10 mouse cellular contexts compared by ENCODE assay signal in the genomic region with DNA sequence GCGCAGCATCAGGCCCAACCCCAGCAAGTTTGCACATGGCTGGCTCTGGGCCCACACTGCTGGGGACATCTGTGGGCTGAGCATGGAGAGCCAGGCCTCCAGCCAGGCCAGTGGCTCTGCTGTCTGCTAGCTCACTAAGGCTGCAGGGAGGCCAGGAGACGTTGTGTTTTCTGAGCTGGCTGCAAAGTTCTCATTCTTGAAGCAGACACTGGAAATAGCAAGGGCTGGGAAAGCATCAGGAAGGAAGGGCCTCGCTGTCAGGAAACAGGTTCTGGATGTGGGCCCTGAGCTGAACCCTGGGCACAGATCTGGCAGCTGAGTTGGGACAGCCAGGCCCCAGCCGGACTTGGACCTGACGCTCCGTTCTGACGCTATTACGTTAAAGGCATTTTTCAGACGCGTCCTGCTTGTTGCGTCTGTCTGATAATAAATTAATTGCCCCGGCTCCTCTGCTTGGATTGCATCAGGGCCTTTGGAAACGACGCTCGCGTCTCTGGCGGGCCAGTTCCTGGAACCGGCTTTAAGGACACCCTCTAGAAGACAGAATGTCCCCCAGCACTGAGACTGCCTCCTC. TPM values are rescaled to one million over a fixed set of nuclear protein-coding genes. Genes with fewer than 3 reads are reported as not detected.
A peak's percentile ranks its signal among the peaks of the same experiment; 100 is the strongest.
DNase-seq lines count a peak whose midpoint lies in the region; ATAC-seq and TF ChIP-seq lines count a peak whose summit lies in the region.
"Had no signal": no experiment of that assay in that cellular context is flagged by ENCODE, and none has a peak within 500 bp of the region (broad histone marks: within the 10 kb centered on the region; RNA-seq: fewer than 3 reads in every experiment).

No protein-coding gene starts in this region.

- no peak overlapping the region for H3K4me2 ChIP-seq in intestine, embryonic 14.5 days (ENCODE audit: low read length)
- H3K4me2 ChIP-seq in lung, embryonic 14.5 days, result no peak overlapping the region
- H3K4me2 ChIP-seq: midbrain, embryonic 12.5 days had no signal

- no peak overlapping the region for H3K4me3 ChIP-seq in left cerebral cortex, adult 2 months
- H3K4me3 ChIP-seq in gastrocnemius, adult 2 months, result peak overlapping the region; percentile 50
- no peak overlapping the region for H3K4me3 ChIP-seq in intestine, embryonic 14.5 days (ENCODE audit: low read depth, low read length)
- no peak overlapping the region for H3K4me3 ChIP-seq in lung, embryonic 14.5 days (ENCODE audit: low read depth, low read length)
- H3K4me3 ChIP-seq: midbrain, embryonic 12.5 days had no signal

- H3K9ac ChIP-seq in intestine, embryonic 14.5 days (ENCODE audit: low read length), result no peak overlapping the region
- no peak overlapping the region for H3K9ac ChIP-seq in lung, embryonic 14.5 days
- H3K9ac ChIP-seq: midbrain, embryonic 12.5 days had no signal

- H3K9me3 ChIP-seq in intestine, embryonic 14.5 days (ENCODE audit: control insufficient read depth, low read length), result no peaks in the 10 kb centered on the region
- no peaks in the 10 kb centered on the region for H3K9me3 ChIP-seq in lung, embryonic 14.5 days (ENCODE audit: low read depth, low read length)
- H3K9me3 ChIP-seq: midbrain, embryonic 12.5 days had no signal

- 14% methylated on average over 18 of the region's 18 CpGs for WGBS in intestine, embryonic 14.5 days
- WGBS in lung, embryonic 14.5 days, result 30% methylated on average over 18 of the region's 18 CpGs

- H3K27me3 ChIP-seq in intestine, embryonic 14.5 days (replicated peaks; ENCODE audit: control insufficient read depth, insufficient read depth, low read length), result no peaks in the 10 kb centered on the region
- H3K27me3 ChIP-seq in lung, embryonic 14.5 days (ENCODE audit: insufficient read depth, low read length), result no peaks in the 10 kb centered on the region
- H3K27me3 ChIP-seq: midbrain, embryonic 12.5 days had no signal

- intact Hi-C loops in left cerebral cortex, adult 2 months (cut with DNase I), result no loop called here
- intact Hi-C loops in gastrocnemius, adult 2 months (cut with DNase I), result loop anchor here (5.0 kb wide), 1 partner anchor 119 kb away; no protein-coding TSS in a partner anchor

- peaks cover 29% of the 10 kb centered on the region for H3K4me1 ChIP-seq in intestine, embryonic 14.5 days (replicated peaks; ENCODE audit: control insufficient read depth, insufficient read depth, low read length)
- H3K4me1 ChIP-seq in lung, embryonic 14.5 days (ENCODE audit: insufficient read depth), result peaks cover 38% of the 10 kb centered on the region
- H3K4me1 ChIP-seq: midbrain, embryonic 12.5 days had no signal

- TF ChIP-seq CTCF in left cerebral cortex, adult 2 months (IDR thresholded peaks at IDR 0.05), result no peak
- TF ChIP-seq CTCF in gastrocnemius, adult 2 months (IDR thresholded peaks at IDR 0.05), result no peak
- no peak for TF ChIP-seq CTCF in lung, embryonic 14.5 days (IDR thresholded peaks at IDR 0.05; ENCODE audit: low read depth)

- H3K36me3 ChIP-seq in intestine, embryonic 14.5 days (ENCODE audit: control insufficient read depth, insufficient read depth, low read length), result no peaks in the 10 kb centered on the region
- no peaks in the 10 kb centered on the region for H3K36me3 ChIP-seq in lung, embryonic 14.5 days (ENCODE audit: insufficient read depth)
- H3K36me3 ChIP-seq: midbrain, embryonic 12.5 days had no signal

- no peak for ATAC-seq in intestine, embryonic 14.5 days (replicated peaks; ENCODE audit: low FRiP score, low TSS enrichment, low read depth)
- peak; percentile 83 for ATAC-seq in lung, embryonic 14.5 days (ENCODE audit: insufficient read depth)

- 0 out of 2 replicates have a peak overlapping the region, but pooled peaks have one; percentile 15 for H3K27ac ChIP-seq in left cerebral cortex, adult 2 months
- peak overlapping the region; percentile 87 for H3K27ac ChIP-seq in gastrocnemius, adult 2 months
- H3K27ac ChIP-seq in intestine, embryonic 14.5 days (ENCODE audit: low read depth), result peak overlapping the region; percentile 36; the same call in 1 of the 2 replicates
- H3K27ac ChIP-seq in lung, embryonic 14.5 days (ENCODE audit: low read depth), result peak overlapping the region; percentile 88
- H3K27ac ChIP-seq: midbrain, embryonic 12.5 days had no signal

- DNase-seq in left cerebral cortex, adult 2 months (ENCODE audit: extremely low spot score in 1 of 2, low spot score in 2 of 2), result no peak
- DNase-seq in left cerebral cortex, adult 18-20 months (ENCODE audit: low spot score in 2 of 2), result no peak
- DNase-seq in gastrocnemius, adult 2 months, result peak; percentile 90
- no peak for DNase-seq in intestine, embryonic 14.5 days (ENCODE audit: low spot score)
- DNase-seq in lung, embryonic 14.5 days, result peak; percentile 89
- DNase-seq in right cerebral cortex, adult 2 months (ENCODE audit: low spot score in 2 of 2), result no peak
- no peak for DNase-seq in frontal cortex, postnatal 14 days (ENCODE audit: low spot score in 2 of 2)
- DNase-seq in T-cell, adult 2 months (ENCODE audit: low spot score), result no peak

RNA-seq across cellular contexts. Expression of gene Adamtsl2, which starts 9.0 kb away (rescaled TPM):
- 10 to 100 TPM; 16.2 to 21.4 TPM for total RNA-seq in left cerebral cortex, adult 2 months (2021)
- total RNA-seq in left cerebral cortex, adult 18-20 months (2021), result 10 to 100 TPM; 15.5 to 21.8 TPM
- 1 to 10 TPM; 2.9 to 9.8 TPM for total RNA-seq in gastrocnemius, adult 2 months (2021)
- 2.0 TPM in 2 replicates for polyA plus RNA-seq in intestine, embryonic 14.5 days (2014; fragmentation: Nextera tagmentation; extraction: Ambion mirVana)
- 19.2 and 21.0 TPM in 2 replicates for polyA plus RNA-seq in lung, embryonic 14.5 days (2014; fragmentation: Nextera tagmentation; extraction: Ambion mirVana)
- total RNA-seq: common myeloid progenitor, adult 5-6 weeks had no signal

RNA-seq across cellular contexts. Expression of gene Mymk, which starts 16.2 kb away (rescaled TPM):
- under 1 TPM in 1 of 2 experiments, not detected in 1; 0.75 TPM for total RNA-seq in left cerebral cortex, adult 2 months (2021)
- total RNA-seq in left cerebral cortex, adult 18-20 months (2021), result under 1 TPM; 0.52 to 1.00 TPM
- under 1 TPM in 1 of 2 experiments, not detected in 1; 0.36 TPM for total RNA-seq in gastrocnemius, adult 2 months (2021)
- polyA plus RNA-seq in intestine, embryonic 14.5 days (2014; fragmentation: Nextera tagmentation; extraction: Ambion mirVana), result not detected in 2 replicates
- 0.17 and 0.18 TPM in 2 replicates for polyA plus RNA-seq in lung, embryonic 14.5 days (2014; fragmentation: Nextera tagmentation; extraction: Ambion mirVana)
- total RNA-seq: common myeloid progenitor, adult 5-6 weeks had no signal

RNA-seq across cellular contexts. Expression of gene Fam163b, which starts 54.1 kb away (rescaled TPM):
- total RNA-seq in left cerebral cortex, adult 2 months (2021), result 100 to 1,000 TPM; 103 to 109 TPM
- total RNA-seq in left cerebral cortex, adult 18-20 months (2021), result 100 to 1,000 TPM in 1 of 2 experiments, 10 to 100 TPM in 1; 98.9 to 107 TPM
- not detected for total RNA-seq in gastrocnemius, adult 2 months (2021)
- polyA plus RNA-seq in intestine, embryonic 14.5 days (2014; fragmentation: Nextera tagmentation; extraction: Ambion mirVana), result 0.24 and 0.42 TPM in 2 replicates
- polyA plus RNA-seq in lung, embryonic 14.5 days (2014; fragmentation: Nextera tagmentation; extraction: Ambion mirVana), result 0.61 and 0.70 TPM in 2 replicates
- total RNA-seq: common myeloid progenitor, adult 5-6 weeks had no signal

Comparison
In these comparisons a context has a peak if more than half of its experiments do, and no peak if none do; other contexts are left out.
1. DNase-seq: peak in gastrocnemius, adult 2 months (single experiment) and lung, embryonic 14.5 days (single experiment); none in left cerebral cortex, adult 2 months (0 of 2), left cerebral cortex, adult 18-20 months (0 of 2), intestine, embryonic 14.5 days (single experiment), right cerebral cortex, adult 2 months (0 of 2), frontal cortex, postnatal 14 days (0 of 2) and T-cell, adult 2 months (single experiment).
2. H3K27ac ChIP-seq: peak in every context shown above with its lines; median percentile 88 in lung, embryonic 14.5 days; 87 in gastrocnemius, adult 2 months; 36 in intestine, embryonic 14.5 days; 15 in left cerebral cortex, adult 2 months.
3. RNA of gene Fam163b, which starts 54.1 kb away (total RNA-seq): 103 to 109 TPM in left cerebral cortex, adult 2 months and 98.9 to 107 TPM in left cerebral cortex, adult 18-20 months; not detected in gastrocnemius, adult 2 months; every median in the first group is over 10 times any median in the second.